ENCODE assay signal across 18 mouse cellular contexts in the genomic region with DNA sequence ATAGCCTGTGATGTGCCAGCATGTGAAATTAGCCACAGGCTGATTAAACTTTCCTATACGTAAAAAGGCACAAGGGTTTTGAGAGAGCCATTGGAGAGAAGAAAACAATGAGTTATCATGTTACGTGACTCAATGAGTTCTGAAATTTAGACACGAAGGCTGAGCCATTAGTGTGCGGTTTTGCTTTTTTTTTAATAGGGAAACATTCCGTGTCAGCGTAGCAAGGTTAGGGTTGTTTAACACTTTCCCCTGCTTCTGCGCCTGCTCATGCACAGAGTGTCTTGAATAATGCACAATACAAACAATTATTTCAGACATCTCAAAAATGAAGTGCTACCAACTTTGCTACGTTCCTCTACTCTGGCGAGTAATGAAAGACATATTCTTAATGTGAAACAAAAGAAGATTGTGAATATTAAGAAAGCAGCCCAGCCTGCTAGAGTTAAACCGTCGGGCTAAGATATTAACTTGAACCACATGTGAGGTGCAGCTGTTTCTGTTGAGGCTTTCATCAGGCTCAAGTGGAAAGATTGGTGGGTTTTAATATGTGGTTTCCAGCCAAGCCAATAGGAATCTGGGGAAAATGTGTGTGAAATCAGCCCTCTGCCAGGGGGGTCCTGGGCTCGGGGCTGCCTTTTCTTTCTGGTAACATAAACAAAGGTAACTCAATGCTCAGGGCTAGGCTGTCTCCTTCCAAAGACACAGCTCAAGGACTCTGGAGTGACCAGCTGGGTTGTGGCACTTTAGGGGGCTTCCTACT.
DNase-seq lines count a peak whose midpoint lies in the region; ATAC-seq and TF ChIP-seq lines count a peak whose summit lies in the region.
"Had no signal": no experiment of that assay in that cellular context is flagged by ENCODE, and none has a peak within 500 bp of the region (broad histone marks: within the 10 kb centered on the region; RNA-seq: fewer than 3 reads in every experiment).

No protein-coding gene starts in this region.

- no peaks in the 10 kb centered on the region for H3K27me3 ChIP-seq in intestine, embryonic 15.5 days (replicated peaks)
- H3K27me3 ChIP-seq in intestine, postnatal 0 days (replicated peaks; ENCODE audit: control insufficient read depth, insufficient read depth, low read length): no peaks in the 10 kb centered on the region
- H3K27me3 ChIP-seq: forebrain, embryonic 12.5 days; liver, embryonic 15.5 days had no signal

- DNase-seq in embryo, embryonic 11.5 days (ENCODE audit: low read depth, low spot score): peak; percentile 38
- peak; percentile 69 for DNase-seq in mesoderm, embryonic 11.5 days (ENCODE audit: low read depth, low spot score)
- no peak for DNase-seq in c-Kit-positive CD71-positive TER-119-positive erythroid progenitor cells, embryonic 14.5 days (ENCODE audit: low spot score)
- no peak for DNase-seq in cerebellum, postnatal 25 days
- DNase-seq: cerebellum, adult 9-10 months; gastrocnemius, adult 2 months; kidney, postnatal 4 days; lung, postnatal 4 days; right cerebral cortex, postnatal 14 days; thymus, postnatal 36 days had no signal

- ATAC-seq in intestine, embryonic 15.5 days: no peak
- no peak for ATAC-seq in intestine, postnatal 0 days
- ATAC-seq: CD4-positive, CD25-positive, alpha-beta regulatory T cell, adult 4 months; inflammation-experienced regulatory T-cells, adult 6 months had no signal

- H3K36me3 ChIP-seq in intestine, embryonic 15.5 days: no peaks in the 10 kb centered on the region
- no peaks in the 10 kb centered on the region for H3K36me3 ChIP-seq in intestine, postnatal 0 days (ENCODE audit: control insufficient read depth, insufficient read depth)
- H3K36me3 ChIP-seq: forebrain, embryonic 12.5 days; liver, embryonic 15.5 days had no signal

- no peak overlapping the region for H3K27ac ChIP-seq in intestine, embryonic 15.5 days
- H3K27ac ChIP-seq in intestine, postnatal 0 days (ENCODE audit: low read depth, low read length): no peak overlapping the region
- peak overlapping the region; percentile 92 for H3K27ac ChIP-seq in embryonic fibroblast, embryonic 13.5 days (ENCODE audit: insufficient read depth, low read length)
- H3K27ac ChIP-seq: forebrain, embryonic 12.5 days; gastrocnemius, adult 2 months; liver, embryonic 15.5 days had no signal

- TF ChIP-seq CTCF in intestine, postnatal 0 days (IDR thresholded peaks at IDR 0.05; ENCODE audit: low read depth): no peak
- TF ChIP-seq CTCF in embryonic fibroblast, embryonic 13.5 days (IDR thresholded peaks at IDR 0.05; ENCODE audit: borderline replicate concordance, insufficient read depth, low read length): no peak

- no peak overlapping the region for H3K9ac ChIP-seq in intestine, embryonic 15.5 days
- H3K9ac ChIP-seq in intestine, postnatal 0 days (ENCODE audit: low read depth, low read length): no peak overlapping the region
- H3K9ac ChIP-seq: forebrain, embryonic 12.5 days; liver, embryonic 15.5 days had no signal

- no peak overlapping the region for H3K4me3 ChIP-seq in intestine, embryonic 15.5 days (replicated peaks)
- H3K4me3 ChIP-seq in intestine, postnatal 0 days (ENCODE audit: low read depth, low read length): no peak overlapping the region
- no peak overlapping the region for H3K4me3 ChIP-seq in embryonic fibroblast, embryonic 13.5 days (ENCODE audit: insufficient read depth, low read length)
- H3K4me3 ChIP-seq: forebrain, embryonic 12.5 days; gastrocnemius, adult 2 months; liver, embryonic 15.5 days had no signal

- 40% methylated on average over 12 of the region's 12 CpGs for WGBS in intestine, embryonic 15.5 days
- WGBS in intestine, postnatal 0 days: 64% methylated on average over 12 of the region's 12 CpGs

- peak overlapping the region; percentile 9; the same call in 1 of the 2 replicates for H3K4me2 ChIP-seq in intestine, embryonic 15.5 days (replicated peaks)
- no peak overlapping the region for H3K4me2 ChIP-seq in intestine, postnatal 0 days (replicated peaks; ENCODE audit: low read depth)
- H3K4me2 ChIP-seq: forebrain, embryonic 12.5 days; heart, embryonic 11.5 days; liver, embryonic 15.5 days had no signal

- no peak for TF ChIP-seq POLR2A in embryonic fibroblast, embryonic 13.5 days (IDR thresholded peaks at IDR 0.05; ENCODE audit: low read depth, low read length)

- no peaks in the 10 kb centered on the region for H3K9me3 ChIP-seq in intestine, embryonic 15.5 days
- no peaks in the 10 kb centered on the region for H3K9me3 ChIP-seq in intestine, postnatal 0 days (ENCODE audit: control insufficient read depth)
- H3K9me3 ChIP-seq: forebrain, embryonic 12.5 days; liver, embryonic 15.5 days had no signal

- 0 out of 2 replicates have a peak, but pooled peaks cover 4% of the 10 kb centered on the region for H3K4me1 ChIP-seq in intestine, embryonic 15.5 days (replicated peaks)
- H3K4me1 ChIP-seq in intestine, postnatal 0 days (replicated peaks; ENCODE audit: control insufficient read depth, insufficient read depth, low read length): no peaks in the 10 kb centered on the region
- H3K4me1 ChIP-seq in embryonic fibroblast, embryonic 13.5 days (ENCODE audit: control insufficient read depth, insufficient read depth, low read length): peaks cover 4% of the 10 kb centered on the region; the same call in 1 of the 2 replicates
- H3K4me1 ChIP-seq: liver, embryonic 15.5 days had no signal

Comparison
In these comparisons a context has a peak if more than half of its experiments do, and no peak if none do; other contexts are left out.
1. DNase-seq: peak in embryo, embryonic 11.5 days (single experiment) and mesoderm, embryonic 11.5 days (single experiment); none in c-Kit-positive CD71-positive TER-119-positive erythroid progenitor cells, embryonic 14.5 days (single experiment) and cerebellum, postnatal 25 days (0 of 2).